Mouse (Mus musculus): ENCODE measurements around the gene Cap2. TPM values are rescaled to one million over a fixed set of nuclear protein-coding genes. Genes with fewer than 3 reads are reported as not detected.

Cap2 gene
- polyA plus RNA-seq, 1 experiment from 2014 or later = 6.3 TPM

DNA sequence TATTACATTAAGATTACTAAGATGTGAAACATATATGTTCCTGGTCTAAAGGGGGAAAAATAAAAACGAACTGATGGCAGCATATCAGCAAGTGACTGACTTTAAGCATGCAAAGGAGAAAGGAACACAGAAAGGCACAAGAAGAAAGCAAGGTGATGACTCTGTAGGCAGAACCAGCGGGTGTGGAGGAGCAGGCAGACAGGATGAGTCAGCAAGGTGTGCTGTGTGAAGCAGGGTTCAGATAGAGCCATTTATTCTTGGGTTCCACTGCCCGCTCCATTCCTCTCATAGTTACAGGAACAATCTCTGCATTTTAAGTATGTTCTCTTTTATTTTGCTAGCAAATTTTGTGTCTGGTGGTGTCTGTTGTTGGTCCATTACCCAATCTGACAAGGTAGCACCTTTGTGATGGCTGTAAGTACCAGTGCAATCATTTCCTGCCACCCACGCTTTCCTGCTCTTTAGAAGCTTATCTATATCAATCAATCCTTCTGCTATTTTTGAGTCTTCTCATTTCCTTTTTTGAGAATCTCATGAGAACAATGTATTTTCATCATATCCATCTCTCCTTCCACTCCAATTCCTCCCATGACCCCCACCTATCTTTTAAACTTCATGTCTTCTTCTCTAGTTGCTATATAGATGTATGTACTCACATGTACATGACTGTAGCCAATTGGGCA lies 189.1 kb downstream of the Cap2 start:
- no peaks in the 10 kb centered on the region for H3K9me3 ChIP-seq
- no peak overlapping the region for H3K4me3 ChIP-seq
- no peak overlapping the region for H3K27ac ChIP-seq
- H3K36me3 ChIP-seq = peaks cover 39% of the 10 kb centered on the region
- no peaks in the 10 kb centered on the region for H3K27me3 ChIP-seq
- no peak for ATAC-seq (ENCODE audit: low FRiP score)
- no peak overlapping the region for H3K9ac ChIP-seq
- H3K4me2 ChIP-seq = no peak overlapping the region
- H3K4me1 ChIP-seq (replicated peaks) = no peaks in the 10 kb centered on the region
- 95% methylated on average over 4 of the region's 4 CpGs for WGBS

DNA sequence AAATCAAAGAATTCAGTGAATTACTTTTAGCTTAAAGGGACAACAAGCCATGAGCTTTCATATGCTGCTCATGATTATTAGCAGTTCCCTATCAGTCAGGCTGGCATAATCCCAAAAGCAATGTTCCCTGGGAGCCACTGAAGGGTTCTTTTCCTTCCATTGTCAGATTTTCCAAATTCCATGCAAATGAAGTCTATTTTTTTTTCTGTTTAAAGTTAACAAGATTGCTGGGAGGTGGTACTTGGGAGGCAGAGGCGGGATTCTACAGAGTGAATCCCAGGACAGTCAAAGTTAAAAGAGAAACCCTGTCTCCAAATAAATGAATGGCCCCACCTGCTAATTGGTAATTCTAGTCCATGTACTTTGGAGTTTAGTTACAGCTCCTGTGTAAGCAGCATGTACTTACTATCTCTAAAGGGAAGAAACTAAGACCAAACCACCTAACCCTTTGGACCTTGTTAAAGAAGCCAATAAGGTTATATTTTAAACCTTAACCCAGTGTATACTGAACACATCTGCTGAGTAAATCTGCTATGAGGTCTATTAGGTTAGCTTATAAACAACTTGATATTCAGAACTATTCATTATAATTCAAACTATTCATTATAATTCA lies 193.8 kb downstream of the Cap2 start:
- ATAC-seq (ENCODE audit: low FRiP score) = no peak
- no peaks in the 10 kb centered on the region for H3K9me3 ChIP-seq
- no peaks in the 10 kb centered on the region for H3K27me3 ChIP-seq
- 33% methylated on average over 1 of the region's 1 CpGs for WGBS
- H3K4me3 ChIP-seq = no peak overlapping the region
- H3K9ac ChIP-seq = no peak overlapping the region
- H3K4me2 ChIP-seq = no peak overlapping the region
- H3K27ac ChIP-seq = no peak overlapping the region
- H3K4me1 ChIP-seq (replicated peaks) = no peaks in the 10 kb centered on the region
- peaks cover 37% of the 10 kb centered on the region for H3K36me3 ChIP-seq

DNA sequence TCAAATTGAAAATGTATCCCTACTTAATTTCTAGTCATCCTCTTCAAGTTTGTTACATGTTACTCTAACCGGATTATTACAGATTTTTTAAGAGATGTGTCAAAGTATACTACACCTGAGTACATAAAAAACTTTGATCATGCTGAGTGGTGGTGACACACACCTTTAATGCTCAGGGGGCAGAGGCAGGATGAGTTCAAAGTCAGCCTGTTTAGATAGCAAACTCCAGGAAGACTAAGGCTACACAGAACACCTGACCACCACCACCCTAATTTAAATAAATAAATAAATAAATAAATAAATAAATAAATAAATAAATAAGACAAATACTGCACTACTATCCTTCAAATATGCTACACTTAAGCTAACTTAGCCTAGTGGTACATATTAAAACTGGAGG lies 194.3 kb downstream of the Cap2 start:
- Histone ChIP-seq H3K4me1 (replicated peaks) (no peaks in the 10 kb centered on the region), H3K27me3 (no peaks in the 10 kb centered on the region), H3K4me3 (no peak overlapping the region), H3K4me2 (no peak overlapping the region), H3K36me3 (peaks cover 32% of the 10 kb centered on the region), H3K9me3 (no peaks in the 10 kb centered on the region), H3K9ac (no peak overlapping the region), H3K27ac (no peak overlapping the region)
- 96% methylated on average over 1 of the region's 1 CpGs for WGBS
- no peak for ATAC-seq (ENCODE audit: low FRiP score)

- no peak for ATAC-seq (ENCODE audit: low FRiP score)
- peaks cover 35% of the 10 kb centered on the region for H3K36me3 ChIP-seq
- 93% methylated on average over 2 of the region's 2 CpGs for WGBS
- no peak overlapping the region for H3K4me2 ChIP-seq
- no peak overlapping the region for H3K4me3 ChIP-seq
- H3K9ac ChIP-seq = no peak overlapping the region
- no peaks in the 10 kb centered on the region for H3K27me3 ChIP-seq
- H3K27ac ChIP-seq = no peak overlapping the region
- H3K9me3 ChIP-seq = no peaks in the 10 kb centered on the region
- no peaks in the 10 kb centered on the region for H3K4me1 ChIP-seq (replicated peaks)
Observed at GRCm38 (mm10) chr13:46696788-46697187, 195.1 kb downstream of the Cap2 start.

GRCm38 (mm10) chr13:46699372-46699771 lies 197.7 kb downstream of the Cap2 start:
- Histone ChIP-seq H3K4me2 (no peak overlapping the region), H3K27ac (no peak overlapping the region), H3K9me3 (no peaks in the 10 kb centered on the region), H3K36me3 (peaks cover 34% of the 10 kb centered on the region), H3K27me3 (no peaks in the 10 kb centered on the region), H3K4me1 (replicated peaks) (no peaks in the 10 kb centered on the region), H3K9ac (no peak overlapping the region), H3K4me3 (no peak overlapping the region)
- no peak for ATAC-seq (ENCODE audit: low FRiP score)
- 94% methylated on average over 1 of the region's 1 CpGs for WGBS

Other genes with a start within 250 kb of the Cap2 start
- gene Stmnd1, start 228.1 kb upstream of the Cap2 start, polyA plus RNA-seq (2015; fragmentation: Nextera tagmentation; extraction: Ambion mirVana) = not detected in 2 replicates
- 2.1 and 2.3 TPM in 2 replicates for gene Rbm24, start 83.4 kb upstream of the Cap2 start, polyA plus RNA-seq (2015; fragmentation: Nextera tagmentation; extraction: Ambion mirVana)
- 17.6 and 17.9 TPM in 2 replicates for gene Fam8a1, start 167.7 kb downstream of the Cap2 start, polyA plus RNA-seq (2015; fragmentation: Nextera tagmentation; extraction: Ambion mirVana)
- gene Nup153, start 226.1 kb downstream of the Cap2 start, polyA plus RNA-seq (2015; fragmentation: Nextera tagmentation; extraction: Ambion mirVana) = 19.8 and 20.4 TPM in 2 replicates

Measured in hindbrain, embryonic 13.5 days (tissue).